8 mouse cellular contexts compared by ENCODE assay signal in genomic region chr7:140082242-140082678, GRCm38 (mm10). TPM values are rescaled to one million over a fixed set of nuclear protein-coding genes. Genes with fewer than 3 reads are reported as not detected.
DNase-seq lines count a peak whose midpoint lies in the region; ATAC-seq and TF ChIP-seq lines count a peak whose summit lies in the region.

Gene Caly (minus strand): TSS chr7:140082548.

- peak within 1 kb of the TSS; percentile 99 for H3K27ac ChIP-seq in left cerebral cortex, adult 2 months
- peak within 1 kb of the TSS; percentile 94 for H3K27ac ChIP-seq in midbrain, embryonic 13.5 days

- peak within 1 kb of the TSS; percentile 49 for H3K4me3 ChIP-seq in left cerebral cortex, adult 2 months
- H3K4me3 ChIP-seq in midbrain, embryonic 13.5 days (replicated peaks) = peak within 1 kb of the TSS; percentile 50

- H3K4me2 ChIP-seq in midbrain, embryonic 13.5 days (replicated peaks) = peak within 1 kb of the TSS; percentile 76

- whole genome bisulfite sequencing in midbrain, embryonic 13.5 days = 6% methylated on average over 18 of the region's 18 CpGs

- H3K36me3 ChIP-seq in midbrain, embryonic 13.5 days = no peaks in the 10 kb centered on the region

- ATAC-seq in midbrain, embryonic 13.5 days = peak; percentile 83
- no peak for ATAC-seq in monocyte, adult 5-6 weeks (replicated peaks; ENCODE audit: insufficient number of reproducible peaks, low FRiP score, low TSS enrichment, poor library complexity, severe bottlenecking)

- H3K4me1 ChIP-seq in midbrain, embryonic 13.5 days (replicated peaks) = peaks cover 38% of the 10 kb centered on the region

- peak; percentile 45 for DNase-seq in lung, postnatal 10 days
- DNase-seq in lung, postnatal 25 days (ENCODE audit: low spot score) = no peak
- DNase-seq in cerebellum, postnatal 4 days (ENCODE audit: low spot score in 2 of 2) = peak; percentile 75 to 88
- DNase-seq in frontal cortex, postnatal 36 days (ENCODE audit: low spot score in 2 of 2) = peak; percentile 93 to 95
- peak; percentile 90 to 92 for DNase-seq in left cerebral cortex, adult 2 months (ENCODE audit: extremely low spot score in 1 of 2, low spot score in 2 of 2)
- peak; percentile 51 for DNase-seq in thymus, postnatal 0 days (ENCODE audit: low spot score)

- intact Hi-C loops in left cerebral cortex, adult 2 months (cut with DNase I) = loop anchor here (5.0 kb wide), 2 partner anchors 635 to 650 kb away; no protein-coding TSS in a partner anchor

- H3K9me3 ChIP-seq in midbrain, embryonic 13.5 days = no peaks in the 10 kb centered on the region

- peak within 1 kb of the TSS; percentile 69 for H3K9ac ChIP-seq in midbrain, embryonic 13.5 days (replicated peaks)

- H3K27me3 ChIP-seq in midbrain, embryonic 13.5 days = peaks cover 38% of the 10 kb centered on the region

- TF ChIP-seq CTCF in left cerebral cortex, adult 2 months (IDR thresholded peaks at IDR 0.05) = peak; percentile 56

RNA-seq across cellular contexts. Expression of gene Caly, which starts in this region (rescaled TPM):
- 100 to 1,000 TPM; 181 to 198 TPM for total RNA-seq in left cerebral cortex, adult 2 months (2021)
- 88.6 and 92.6 TPM in 2 replicates for polyA plus RNA-seq in midbrain, embryonic 13.5 days (2015; fragmentation: Nextera tagmentation; extraction: Ambion mirVana)
- polyA plus RNA-seq in thymus, postnatal 0 days (2015; fragmentation: Nextera tagmentation; extraction: Ambion mirVana) = 0.44 and 0.52 TPM in 2 replicates
- 0.68 TPM in 1 of 3 replicates, not detected in the others for total RNA-seq in monocyte, adult 5-6 weeks (2017)

Comparison
In these comparisons a context has a peak if more than half of its experiments do, and no peak if none do; other contexts are left out.
1. RNA of gene Caly (total RNA-seq): 181 to 198 TPM in left cerebral cortex, adult 2 months; 0.68 TPM in monocyte, adult 5-6 weeks; every median in the first group is over 100 times any median in the second.
2. RNA of gene Caly (polyA plus RNA-seq): 88.6 to 92.6 TPM in midbrain, embryonic 13.5 days; 0.44 to 0.52 TPM in thymus, postnatal 0 days; every median in the first group is over 10 times any median in the second.
3. Peak in DNase-seq in thymus, postnatal 0 days; RNA of the gene not detected or under 1 TPM.